Mouse (Mus musculus) embryonic facial prominence, embryonic 14.5 days (tissue): Measurements from ENCODE around the gene Cep68. TPM values are rescaled to one million over a fixed set of nuclear protein-coding genes. Genes with fewer than 3 reads are reported as not detected.
"Not testable (repeated sequence)": the region's sequence is repeated elsewhere in the genome, so short reads cannot be mapped to it uniquely, and the experiment has no call there.

Experiments
- ATAC-seq: fragments of 200-750 bp; cut with Nextera tagmentation; 2 replicates; pipeline ENCODE4 v1.8.0; 2017; ENCODE audit warnings: low read depth, moderate number of reproducible peaks, moderate TSS enrichment
- DNase-seq: peaks from one replicate; pipeline ENCODE4 v3.0.0-alpha.2; 2015; ENCODE audit warnings: low spot score
- H3K27ac ChIP-seq: fragments of 300-500 bp; sonication (generic); replicated peaks from 2 replicates; pipeline ENCODE4 v1.5.1; 2014; ENCODE audit warnings: low read depth, mild to moderate bottlenecking, low read length, moderate library complexity
- H3K27me3 ChIP-seq: fragments of 300-500 bp; sonication (generic); replicated peaks from 2 replicates; pipeline ENCODE4 v1.6.1; 2014; ENCODE audit warnings: low read length; ENCODE audit not compliant: control insufficient read depth, insufficient read depth
- H3K36me3 ChIP-seq: fragments of 300-500 bp; sonication (generic); 2 replicates; pipeline ENCODE4 v1.6.1; 2014; ENCODE audit warnings: low read length, mixed read lengths; ENCODE audit not compliant: control insufficient read depth, insufficient read depth
- H3K4me1 ChIP-seq: fragments of 300-500 bp; sonication (generic); 2 replicates; pipeline ENCODE4 v1.6.1; 2014; ENCODE audit warnings: antibody characterized with exemption, low read length; ENCODE audit not compliant: control insufficient read depth, insufficient read depth
- H3K4me2 ChIP-seq: fragments of 300-500 bp; sonication (generic); 2 replicates; pipeline ENCODE4 v1.6.1; 2014; ENCODE audit warnings: low read depth, mild to moderate bottlenecking, low read length, moderate library complexity, mixed read lengths
- H3K4me3 ChIP-seq: fragments of 300-500 bp; sonication (generic); 2 replicates; pipeline ENCODE4 v1.5.1; 2014; ENCODE audit warnings: low read depth, mild to moderate bottlenecking, low read length
- H3K9ac ChIP-seq: fragments of 300-500 bp; sonication (generic); 2 replicates; pipeline ENCODE4 v1.6.1; 2014; ENCODE audit warnings: low read depth, mild to moderate bottlenecking, low read length, moderate library complexity, mixed read lengths
- H3K9me3 ChIP-seq: fragments of 300-500 bp; sonication (generic); 2 replicates; pipeline ENCODE4 v1.6.1; 2016; ENCODE audit warnings: low read length; ENCODE audit not compliant: control insufficient read depth
- WGBS: fragments of 180-500 bp; shearing (Covaris S2); extraction: QIAGEN DNeasy Blood & Tissue Kit; methylation state at CpG from one replicate; pipeline ENCODE4 v1.1.7; 2014; 5-methylcytosine and 5-hydroxymethylcytosine counted together
- polyA plus RNA-seq: library from polyadenylated mRNA; unstranded; fragments of >200 nt; fragmentation: Nextera tagmentation; extraction: Ambion mirVana; gene quantifications from 2 replicates; pipeline ENCODE4 v1.2.1, GENCODE M21; 2014

Gene Cep68
- polyA plus RNA-seq, 1 experiment from 2014 or later: 27.9 TPM

GRCm38 (mm10) chr11:20224196-20224595 lies 25.0 kb downstream of the Cep68 start:
- Histone ChIP-seq H3K4me2 (no peak overlapping the region), H3K9me3 (no peaks in the 10 kb centered on the region), H3K36me3 (peaks cover 88% of the 10 kb centered on the region), H3K4me3 (no peak overlapping the region), H3K27ac (no peak overlapping the region), H3K27me3 (no peaks in the 10 kb centered on the region), H3K9ac (no peak overlapping the region), H3K4me1 (no peaks in the 10 kb centered on the region)
- no peak for DNase-seq
- 83% methylated on average over 6 of the region's 6 CpGs for WGBS
- ATAC-seq: no peak

GRCm38 (mm10) chr11:20221671-20222070 lies 27.6 kb downstream of the Cep68 start:
- DNase-seq, H3K4me2 ChIP-seq, ATAC-seq, H3K4me3 ChIP-seq, H3K27me3 ChIP-seq, H3K27ac ChIP-seq, H3K9ac ChIP-seq, H3K4me1 ChIP-seq, H3K9me3 ChIP-seq: not testable (repeated sequence)
- 88% methylated on average over 1 of the region's 1 CpGs for WGBS
- peaks cover 90% of the 10 kb centered on the region for H3K36me3 ChIP-seq

DNA sequence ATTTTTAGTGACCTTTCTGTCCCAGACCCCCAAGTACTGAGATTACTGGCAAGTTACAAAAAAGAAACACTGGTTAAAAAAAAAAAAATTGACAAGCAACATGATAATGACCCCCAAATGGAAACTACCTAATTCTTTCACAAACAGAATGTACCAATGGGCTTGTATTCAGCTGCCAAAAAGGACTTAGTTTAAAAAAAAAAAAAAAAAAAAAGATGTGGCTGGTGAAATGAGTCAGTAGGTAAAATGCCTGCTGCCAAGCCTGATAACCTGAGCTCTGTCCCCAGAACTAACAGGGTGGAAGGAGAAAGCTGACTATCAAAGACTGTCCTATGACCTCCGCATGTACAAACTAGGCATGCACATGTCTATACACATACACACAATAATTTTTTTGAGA lies 32.0 kb downstream of the Cep68 start:
- H3K9me3 ChIP-seq: no peaks in the 10 kb centered on the region
- no peak for ATAC-seq
- 100% methylated on average over 1 of the region's 1 CpGs for WGBS

DNA sequence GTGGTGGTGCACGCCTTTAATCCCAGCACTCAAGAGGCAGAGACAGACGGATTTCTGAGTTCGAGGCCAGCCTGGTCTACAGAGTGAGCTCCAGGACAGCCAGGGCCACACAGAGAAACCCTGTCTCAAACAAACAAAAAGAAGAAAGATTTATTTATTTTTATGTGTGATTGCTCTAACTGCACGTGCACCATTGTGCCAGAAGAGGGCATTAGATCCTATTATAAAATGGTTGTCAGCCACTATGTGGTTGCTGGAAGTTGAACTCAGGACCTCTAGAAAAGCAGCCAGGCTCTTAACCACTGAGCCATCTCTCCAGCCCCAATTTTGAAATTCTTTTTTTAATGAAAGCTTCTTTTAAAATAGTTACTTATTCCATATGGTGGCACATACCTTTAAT lies 32.8 kb downstream of the Cep68 start:
- ATAC-seq (no peak), DNase-seq (no peak)
- WGBS: 91% methylated on average over 4 of the region's 4 CpGs
- Histone ChIP-seq H3K9me3 (no peaks in the 10 kb centered on the region), H3K4me2 (no peak overlapping the region), H3K27ac (no peak overlapping the region), H3K9ac (no peak overlapping the region), H3K36me3 (peaks cover 57% of the 10 kb centered on the region), H3K4me3 (no peak overlapping the region), H3K4me1 (no peaks in the 10 kb centered on the region), H3K27me3 (no peaks in the 10 kb centered on the region)

More for the DNA sequence above, 32.0 kb downstream of the Cep68 start:
- Histone ChIP-seq H3K27me3 (no peaks in the 10 kb centered on the region), H3K4me1 (no peaks in the 10 kb centered on the region), H3K9ac (no peak overlapping the region), H3K27ac (no peak overlapping the region), H3K36me3 (peaks cover 62% of the 10 kb centered on the region), H3K4me3 (no peak overlapping the region), H3K4me2 (no peak overlapping the region)
- no peak for DNase-seq

DNA sequence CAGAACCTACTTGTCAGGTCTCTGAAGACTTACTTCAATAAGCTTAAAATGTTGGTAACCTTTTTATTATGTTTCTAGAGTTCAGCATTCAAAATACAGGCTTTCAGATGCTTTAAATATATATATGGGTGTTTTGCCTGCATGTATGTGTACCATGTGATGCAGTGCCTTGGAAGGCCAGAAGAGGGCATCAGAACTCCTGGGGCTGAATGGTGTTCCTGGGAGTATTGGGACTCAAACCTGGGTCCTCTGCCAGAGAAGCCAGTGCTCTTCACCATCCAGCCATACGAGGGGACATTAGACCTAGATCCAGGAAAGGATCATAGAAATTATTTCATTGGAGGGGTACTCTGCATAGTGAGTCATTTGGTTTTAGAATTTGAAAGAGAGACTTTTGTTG lies 34.5 kb downstream of the Cep68 start:
- WGBS: 91% methylated on average over 1 of the region's 1 CpGs
- Histone ChIP-seq H3K27me3 (no peaks in the 10 kb centered on the region), H3K9me3 (no peaks in the 10 kb centered on the region), H3K4me2 (no peak overlapping the region), H3K4me1 (no peaks in the 10 kb centered on the region; the same call in 1 of the 2 replicates), H3K27ac (no peak overlapping the region), H3K36me3 (peaks cover 43% of the 10 kb centered on the region), H3K4me3 (no peak overlapping the region), H3K9ac (no peak overlapping the region)
- ATAC-seq (no peak), DNase-seq (no peak)

GRCm38 (mm10) chr11:20211838-20212237 lies 37.4 kb downstream of the Cep68 start:
- no peak overlapping the region for H3K4me3 ChIP-seq
- ATAC-seq (no peak), DNase-seq (no peak)
- peaks cover 15% of the 10 kb centered on the region for H3K36me3 ChIP-seq
- H3K9me3 ChIP-seq: no peaks in the 10 kb centered on the region
- no peak overlapping the region for H3K4me2 ChIP-seq
- H3K4me1 ChIP-seq: peaks cover under 1% of the 10 kb centered on the region; the same call in 1 of the 2 replicates
- no peak overlapping the region for H3K9ac ChIP-seq
- 77% methylated on average over 2 of the region's 2 CpGs for WGBS
- H3K27me3 ChIP-seq: no peaks in the 10 kb centered on the region
- no peak overlapping the region for H3K27ac ChIP-seq

GRCm38 (mm10) chr11:20207589-20207988 lies 41.6 kb downstream of the Cep68 start:
- H3K36me3 ChIP-seq: no peaks in the 10 kb centered on the region
- no peaks in the 10 kb centered on the region for H3K27me3 ChIP-seq
- H3K9ac ChIP-seq: no peak overlapping the region
- no peak for ATAC-seq
- no peak overlapping the region for H3K4me2 ChIP-seq
- 75% methylated on average over 2 of the region's 2 CpGs for WGBS
- H3K27ac ChIP-seq: no peak overlapping the region
- DNase-seq: no peak
- H3K4me3 ChIP-seq: no peak overlapping the region
- peaks cover 34% of the 10 kb centered on the region for H3K4me1 ChIP-seq
- H3K9me3 ChIP-seq: no peaks in the 10 kb centered on the region

DNA sequence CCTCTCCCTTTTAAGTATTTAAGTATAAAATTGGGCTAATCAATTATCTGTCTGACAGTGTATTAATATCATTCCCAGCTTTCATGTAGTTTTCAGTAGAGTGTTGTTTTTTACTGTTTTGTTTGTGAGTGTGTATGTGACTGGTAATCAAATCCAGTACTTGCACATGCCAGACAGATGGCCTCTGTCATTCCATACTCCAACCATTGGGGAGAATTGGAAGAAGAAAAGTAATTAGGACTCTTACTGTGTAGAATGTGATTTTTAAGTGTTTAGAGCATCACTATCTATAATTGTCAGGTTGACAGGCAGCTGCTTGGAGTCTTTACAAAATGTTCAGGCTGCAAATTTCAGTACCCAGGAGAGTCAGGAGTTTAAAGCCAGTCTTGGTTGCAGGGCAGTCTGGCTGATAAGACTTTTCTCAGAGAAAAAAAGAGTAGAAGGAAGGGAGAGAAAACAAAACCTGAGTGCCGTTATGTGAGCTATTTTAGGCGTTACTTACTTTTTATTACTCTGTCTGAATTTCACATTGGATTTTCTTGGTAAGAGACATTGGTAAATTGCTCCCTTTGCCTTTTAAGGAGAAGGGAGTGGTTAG lies 42.5 kb downstream of the Cep68 start:
- Histone ChIP-seq H3K4me1 (peaks cover 36% of the 10 kb centered on the region), H3K9ac (no peak overlapping the region), H3K36me3 (no peaks in the 10 kb centered on the region), H3K4me2 (no peak overlapping the region), H3K27me3 (no peaks in the 10 kb centered on the region), H3K4me3 (no peak overlapping the region), H3K27ac (no peak overlapping the region), H3K9me3 (no peaks in the 10 kb centered on the region)
- WGBS: 57% methylated on average over 2 of the region's 2 CpGs
- DNase-seq (no peak), ATAC-seq (no peak)

GRCm38 (mm10) chr11:20205538-20205937 lies 43.7 kb downstream of the Cep68 start:
- DNase-seq (no peak), ATAC-seq (no peak)
- no peak overlapping the region for H3K4me3 ChIP-seq
- no peaks in the 10 kb centered on the region for H3K9me3 ChIP-seq
- WGBS: 78% methylated on average over 4 of the region's 4 CpGs
- H3K27me3 ChIP-seq: no peaks in the 10 kb centered on the region
- no peak overlapping the region for H3K4me2 ChIP-seq
- no peak overlapping the region for H3K9ac ChIP-seq
- no peaks in the 10 kb centered on the region for H3K36me3 ChIP-seq
- peaks cover 36% of the 10 kb centered on the region for H3K4me1 ChIP-seq
- no peak overlapping the region for H3K27ac ChIP-seq
